Mouse (Mus musculus) adrenal gland, adult 10 weeks (tissue): Measurements from ENCODE around the gene Fbxw11. TPM values are rescaled to one million over a fixed set of nuclear protein-coding genes. Genes with fewer than 3 reads are reported as not detected.

Source experiments
- polyA plus RNA-seq: library from polyadenylated mRNA; stranded (reverse); fragments of 350-450 nt; fragmentation: Illumina TruSeq; extraction: RNeasy Lipid Tissue Mini Kit (QIAGEN cat#74804); gene quantifications from one replicate; pipeline ENCODE4 v1.2.3, GENCODE M21; 2014; ENCODE audit warnings: low read depth, low replicate concordance

Gene Fbxw11
- polyA plus RNA-seq, result 151 TPM

DNA sequence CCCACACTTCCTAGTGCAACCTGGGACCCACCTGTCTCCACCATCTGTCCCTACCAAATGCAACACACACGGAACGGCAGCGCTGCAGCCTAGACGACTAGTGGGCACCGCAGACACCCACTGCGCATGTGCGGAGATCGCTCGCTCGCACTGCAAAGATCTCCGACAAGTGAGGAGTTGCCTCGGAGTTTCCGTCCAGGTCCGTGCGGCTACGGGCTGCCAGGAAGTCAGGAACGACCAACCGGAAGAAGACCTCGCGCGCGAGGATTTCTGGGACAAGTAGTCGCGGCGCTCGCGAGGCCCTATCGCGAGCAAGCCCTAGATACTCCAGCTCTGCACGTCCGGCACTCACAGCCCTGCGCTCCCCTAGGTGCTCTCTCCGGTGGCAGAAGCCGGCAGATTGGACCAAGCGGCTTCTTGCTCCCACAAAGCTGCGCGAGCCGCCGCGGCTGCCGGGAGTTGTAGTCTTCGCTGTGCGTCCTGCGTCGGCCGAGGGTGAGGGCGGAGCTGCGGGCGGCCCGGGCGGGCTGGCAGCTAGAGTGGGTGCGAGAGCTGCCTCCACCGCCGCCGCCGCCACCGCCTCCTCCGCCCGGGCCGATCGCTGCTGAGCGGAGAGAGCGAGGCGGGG lies at the start of gene Fbxw11:
TSS of gene Fbxw11 (plus strand) at position 476 of the 628 bp plus-strand sequence.

Other genes with a start within 250 kb of the Fbxw11 start
- 3.8 TPM for gene Ubtd2, start 187.4 kb upstream of the Fbxw11 start, polyA plus RNA-seq
- 1.8 TPM for gene Efcab9, start 110.6 kb upstream of the Fbxw11 start, polyA plus RNA-seq
- gene Stk10, start 109.4 kb upstream of the Fbxw11 start, polyA plus RNA-seq, result 1.3 TPM
- gene Smim23, start 181.9 kb downstream of the Fbxw11 start, polyA plus RNA-seq, result not detected